ENCODE assay signal across 8 mouse cellular contexts in the genomic region with DNA sequence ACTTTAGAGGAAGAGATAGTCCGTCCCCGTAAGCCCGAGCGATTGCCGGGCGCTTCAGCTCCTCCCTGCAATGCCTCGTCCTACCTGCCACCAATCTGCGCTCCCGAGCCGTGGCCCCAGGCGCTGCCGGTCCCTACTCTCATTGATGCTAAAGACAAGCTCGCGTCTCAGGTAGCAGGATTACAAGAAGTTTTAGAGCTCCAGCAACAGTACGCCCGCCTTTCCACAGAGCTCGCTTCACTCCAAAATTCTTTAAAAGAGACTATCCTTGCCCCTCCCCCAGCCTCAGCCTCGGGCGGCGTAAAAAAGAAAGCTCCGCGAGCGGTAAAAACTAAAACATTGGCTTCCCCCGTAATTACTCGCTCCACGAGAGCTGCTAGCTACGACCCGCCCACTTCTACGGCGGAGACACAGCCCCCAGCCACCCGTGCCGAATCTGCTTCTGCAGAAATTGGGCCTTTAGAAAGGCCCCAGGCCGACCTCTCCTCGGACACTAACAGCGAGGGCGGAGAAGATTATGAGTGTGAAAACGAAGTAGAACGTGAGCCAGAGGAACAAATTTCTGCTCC. TPM values are rescaled to one million over a fixed set of nuclear protein-coding genes. Genes with fewer than 3 reads are reported as not detected.
A peak's percentile ranks its signal among the peaks of the same experiment; 100 is the strongest.
DNase-seq lines count a peak whose midpoint lies in the region; TF ChIP-seq lines count a peak whose summit lies in the region.

No protein-coding gene starts in this region.

- H3K27me3 ChIP-seq in cerebellum, adult 2 months (ENCODE audit: control insufficient read depth, insufficient read depth, low read length), result no peaks in the 10 kb centered on the region
- H3K27me3 ChIP-seq in hindbrain, embryonic 10.5 days (ENCODE audit: insufficient read depth, poor library complexity, severe bottlenecking), result peaks cover 39% of the 10 kb centered on the region

- no peak for TF ChIP-seq POLR2A in cerebellum, adult 2 months (IDR thresholded peaks at IDR 0.05; ENCODE audit: borderline replicate concordance, insufficient read depth, low read length)

- peak; percentile 28; the same call in 1 of the 2 replicates for TF ChIP-seq CTCF in cerebellum, adult 2 months (IDR thresholded peaks at IDR 0.05; ENCODE audit: borderline replicate concordance, insufficient read depth, low read depth, low read length)

- no peaks in the 10 kb centered on the region for H3K9me3 ChIP-seq in hindbrain, embryonic 10.5 days

- peak; percentile 68 for DNase-seq in NIH3T3 (ENCODE audit: low read depth)
- peak; percentile 62 to 66 for DNase-seq in cerebellum, adult 2 months
- peak; percentile 72 for DNase-seq in forelimb bud, embryonic 11.5 days (ENCODE audit: low read depth, low spot score)
- peak; percentile 78 for DNase-seq in hindbrain, embryonic 10.5 days (ENCODE audit: low spot score)
- DNase-seq in layer of hippocampus, postnatal 10 days (ENCODE audit: low spot score in 2 of 2), result peak; percentile 33 to 51
- DNase-seq in lung, postnatal 14 days, result peak; percentile 62
- DNase-seq in ovary, postnatal 36 days (ENCODE audit: low spot score), result peak; percentile 68
- peak; percentile 65 for DNase-seq in thymus, postnatal 25 days

- peak overlapping the region; percentile 32; the same call in 1 of the 2 replicates for H3K27ac ChIP-seq in cerebellum, adult 2 months (ENCODE audit: insufficient read depth, low read length)
- peak overlapping the region; percentile 88 for H3K27ac ChIP-seq in hindbrain, embryonic 10.5 days

- H3K4me3 ChIP-seq in cerebellum, adult 2 months (replicated peaks; ENCODE audit: insufficient read depth, low read depth, low read length), result peak overlapping the region; percentile 91
- H3K4me3 ChIP-seq in hindbrain, embryonic 10.5 days, result peak overlapping the region; percentile 64

- WGBS in cerebellum, adult 2 months, result under 1% methylated on average over 38 of the region's 38 CpGs
- under 1% methylated on average over 38 of the region's 38 CpGs for WGBS in hindbrain, embryonic 10.5 days

- no peaks in the 10 kb centered on the region for H3K36me3 ChIP-seq in hindbrain, embryonic 10.5 days

- H3K4me1 ChIP-seq in cerebellum, adult 2 months (ENCODE audit: control insufficient read depth, insufficient read depth, low read length), result no peaks in the 10 kb centered on the region
- peaks cover 19% of the 10 kb centered on the region for H3K4me1 ChIP-seq in hindbrain, embryonic 10.5 days (replicated peaks)

RNA-seq across cellular contexts. Expression of a gene that starts 9.9 kb away (rescaled TPM):
- polyA plus RNA-seq in cerebellum, adult 2 months (2012; rRNA removed), result not detected in 2 replicates
- not detected in 2 replicates for polyA plus RNA-seq in hindbrain, embryonic 10.5 days (2016; fragmentation: Nextera tagmentation; extraction: Ambion mirVana)
- total RNA-seq in layer of hippocampus, postnatal 10 days (2021), result not detected

RNA-seq across cellular contexts. Expression of a gene that starts 12.8 kb away (rescaled TPM):
- polyA plus RNA-seq in cerebellum, adult 2 months (2012; rRNA removed), result not detected in 2 replicates
- not detected in 2 replicates for polyA plus RNA-seq in hindbrain, embryonic 10.5 days (2016; fragmentation: Nextera tagmentation; extraction: Ambion mirVana)
- not detected for total RNA-seq in layer of hippocampus, postnatal 10 days (2021)

RNA-seq across cellular contexts. Expression of a gene that starts 19.2 kb away (rescaled TPM):
- not detected in 2 replicates for polyA plus RNA-seq in cerebellum, adult 2 months (2012; rRNA removed)
- not detected in 2 replicates for polyA plus RNA-seq in hindbrain, embryonic 10.5 days (2016; fragmentation: Nextera tagmentation; extraction: Ambion mirVana)
- total RNA-seq in layer of hippocampus, postnatal 10 days (2021), result not detected

RNA-seq across cellular contexts. Expression of a gene that starts 26.0 kb away (rescaled TPM):
- polyA plus RNA-seq in cerebellum, adult 2 months (2012; rRNA removed), result not detected in 2 replicates
- not detected in 2 replicates for polyA plus RNA-seq in hindbrain, embryonic 10.5 days (2016; fragmentation: Nextera tagmentation; extraction: Ambion mirVana)
- not detected for total RNA-seq in layer of hippocampus, postnatal 10 days (2021)

RNA-seq across cellular contexts. Expression of a gene that starts 43.2 kb away (rescaled TPM):
- not detected in 2 replicates for polyA plus RNA-seq in cerebellum, adult 2 months (2012; rRNA removed)
- polyA plus RNA-seq in hindbrain, embryonic 10.5 days (2016; fragmentation: Nextera tagmentation; extraction: Ambion mirVana), result not detected in 2 replicates
- not detected for total RNA-seq in layer of hippocampus, postnatal 10 days (2021)

Comparison
In these comparisons a context has a peak if more than half of its experiments do, and no peak if none do; other contexts are left out.
1. Peak in every context shown above with its lines: DNase-seq, H3K4me3 ChIP-seq and H3K27ac ChIP-seq.